Mouse (Mus musculus) cerebellum, adult 2 months (tissue): ENCODE data around the gene Zfp473. TPM values are rescaled to one million over a fixed set of nuclear protein-coding genes. Genes with fewer than 3 reads are reported as not detected.
"Not testable (repeated sequence)": the region's sequence is repeated elsewhere in the genome, so short reads cannot be mapped to it uniquely, and the experiment has no call there.

Experiments used
- DNase-seq, 2 experiments: peaks; one replicate each; pipeline ENCODE4 v3.0.0; 2021
- H3K27ac ChIP-seq: fragments of 200-500 bp; 2 replicates; pipeline ENCODE4 v1.5.1; 2012; ENCODE audit warnings: low read length, control low read depth, inconsistent platforms; ENCODE audit not compliant: insufficient read depth
- H3K27me3 ChIP-seq: fragments of 200-500 bp; 2 replicates; pipeline ENCODE4 v1.6.1; 2012; ENCODE audit warnings: inconsistent platforms, mild to moderate bottlenecking, low read length, moderate library complexity; ENCODE audit not compliant: control insufficient read depth, insufficient read depth
- H3K4me1 ChIP-seq: fragments of 200-500 bp; 2 replicates; pipeline ENCODE4 v1.6.1; 2011; ENCODE audit warnings: low read length; ENCODE audit not compliant: control insufficient read depth, insufficient read depth
- H3K4me3 ChIP-seq: fragments of 200-500 bp; replicated peaks from 2 replicates; pipeline ENCODE3; 2011; ENCODE audit warnings: mild to moderate bottlenecking, low read depth, low read length, control low read depth; ENCODE audit not compliant: insufficient read depth
- CTCF ChIP-seq: fragments of 200-500 bp; IDR thresholded peaks from 2 replicates; pipeline ENCODE4 v1.5.1; 2011; ENCODE audit warnings: low read depth, mild to moderate bottlenecking, control low read depth, low read length, moderate library complexity, borderline replicate concordance; ENCODE audit not compliant: insufficient read depth
- POLR2A ChIP-seq: fragments of 200-500 bp; IDR thresholded peaks from 2 replicates; pipeline ENCODE4 v1.6.1; 2011; ENCODE audit warnings: low read length, control low read depth, borderline replicate concordance; ENCODE audit not compliant: insufficient read depth
- WGBS: fragments of 180-500 bp; shearing (Covaris S2); methylation state at CpG from one replicate; pipeline ENCODE4 v1.1.7; 2018; 5-methylcytosine and 5-hydroxymethylcytosine counted together
- polyA plus RNA-seq: library from polyadenylated mRNA; depleted of rRNA; stranded (reverse); fragments of >200 nt; gene quantifications from 2 replicates; pipeline ENCODE4 v1.2.3, GENCODE M21; 2012; rRNA removed

The Zfp473 gene
- 0.71 and 0.79 TPM in 2 replicates for polyA plus RNA-seq

GRCm38 (mm10) chr7:44750950-44751349 is at the start of gene Zfp473:
Zfp473 (minus strand) TSS chr7:44751050.
- DNase-seq, H3K27ac ChIP-seq, H3K4me1 ChIP-seq, H3K4me3 ChIP-seq, H3K27me3 ChIP-seq: not testable (repeated sequence)
- 86% methylated on average over 1 of the region's 1 CpGs for WGBS

GRCm38 (mm10) chr7:44792781-44793180 is 41.9 kb upstream of the Zfp473 start:
- DNase-seq: no peak
- no peak overlapping the region for H3K27ac ChIP-seq
- TF ChIP-seq CTCF: no peak
- TF ChIP-seq POLR2A: no peak
- H3K27me3 ChIP-seq: no peaks in the 10 kb centered on the region
- H3K4me1 ChIP-seq: no peaks in the 10 kb centered on the region
- H3K4me3 ChIP-seq: no peak overlapping the region
- 74% methylated on average over 6 of the region's 6 CpGs for whole genome bisulfite sequencing

- no peak overlapping the region for H3K4me3 ChIP-seq
- no peak for TF ChIP-seq POLR2A
- TF ChIP-seq CTCF: no peak
- WGBS: 53% methylated on average over 4 of the region's 4 CpGs
Measured at GRCm38 (mm10) chr7:44790066-44790465, 39.2 kb upstream of the Zfp473 start.

GRCm38 (mm10) chr7:44789531-44789930 is 38.7 kb upstream of the Zfp473 start:
- 79% methylated on average over 3 of the region's 3 CpGs for WGBS
- Histone ChIP-seq H3K27ac (no peak overlapping the region), H3K4me1 (no peaks in the 10 kb centered on the region), H3K4me3 (no peak overlapping the region), H3K27me3 (no peaks in the 10 kb centered on the region)
- no peak for TF ChIP-seq CTCF
- TF ChIP-seq POLR2A: no peak
- DNase-seq: no peak

More at GRCm38 (mm10) chr7:44790066-44790465, 39.2 kb upstream of the Zfp473 start:
- no peak for DNase-seq
- Histone ChIP-seq H3K4me1 (no peaks in the 10 kb centered on the region), H3K27ac (no peak overlapping the region), H3K27me3 (no peaks in the 10 kb centered on the region)

GRCm38 (mm10) chr7:44780101-44780500 is 29.3 kb upstream of the Zfp473 start:
- no peaks in the 10 kb centered on the region for H3K4me1 ChIP-seq
- WGBS: 84% methylated on average over 8 of the region's 8 CpGs
- H3K4me3 ChIP-seq: no peak overlapping the region
- no peak overlapping the region for H3K27ac ChIP-seq
- no peak for DNase-seq
- no peaks in the 10 kb centered on the region for H3K27me3 ChIP-seq
- TF ChIP-seq CTCF (no peak), POLR2A (no peak)

DNA sequence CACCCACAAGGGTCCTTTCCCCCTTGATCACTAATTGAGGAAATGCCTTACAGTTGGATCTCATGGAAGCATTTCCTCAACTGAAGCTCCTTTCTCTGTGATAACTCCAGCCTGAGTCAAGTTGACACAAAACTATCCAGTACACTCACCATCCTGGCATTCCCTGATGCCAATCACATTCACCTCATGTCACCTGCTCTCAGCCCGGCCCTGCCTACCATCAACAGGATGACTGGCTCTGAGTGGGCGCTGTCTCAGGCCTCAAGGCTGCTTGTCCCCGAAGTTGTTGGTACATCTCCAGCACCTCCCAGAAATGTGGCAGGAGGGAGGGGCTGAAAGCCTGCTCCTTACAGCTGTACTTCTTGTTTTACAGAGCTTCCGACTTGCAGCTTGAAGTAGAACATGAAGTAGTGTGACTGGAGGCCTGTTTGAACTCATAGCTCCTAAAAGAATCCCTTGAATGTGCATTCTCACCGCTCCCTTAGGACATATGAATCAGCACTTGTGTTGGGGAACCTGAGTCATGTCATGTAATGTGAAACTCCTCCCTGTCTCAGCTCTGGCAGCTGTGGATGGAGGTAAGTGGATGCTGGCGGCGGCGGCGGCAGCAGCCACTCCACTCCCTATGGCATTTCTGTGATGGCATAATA is 26.1 kb upstream of the Zfp473 start:
- 92% methylated on average over 9 of the region's 9 CpGs for WGBS
- no peak for TF ChIP-seq CTCF
- TF ChIP-seq POLR2A: no peak

GRCm38 (mm10) chr7:44772591-44773204 is 21.8 kb upstream of the Zfp473 start:
- 89% methylated on average over 8 of the region's 8 CpGs for WGBS
- no peak overlapping the region for H3K27ac ChIP-seq
- no peak overlapping the region for H3K4me3 ChIP-seq
- no peak for DNase-seq
- TF ChIP-seq CTCF (no peak), POLR2A (no peak)
- H3K27me3 ChIP-seq: no peaks in the 10 kb centered on the region
- H3K4me1 ChIP-seq: no peaks in the 10 kb centered on the region

More for the DNA sequence above, 26.1 kb upstream of the Zfp473 start:
- Histone ChIP-seq H3K4me3 (no peak overlapping the region), H3K4me1 (no peaks in the 10 kb centered on the region), H3K27ac (no peak overlapping the region), H3K27me3 (no peaks in the 10 kb centered on the region)
- no peak for DNase-seq

- no peak overlapping the region for H3K27ac ChIP-seq
- 27% methylated on average over 6 of the region's 6 CpGs for WGBS
- no peak for DNase-seq
- H3K4me3 ChIP-seq: no peak overlapping the region
- no peaks in the 10 kb centered on the region for H3K27me3 ChIP-seq
- no peak for TF ChIP-seq CTCF
- TF ChIP-seq POLR2A: no peak
- H3K4me1 ChIP-seq: no peaks in the 10 kb centered on the region
Measured at GRCm38 (mm10) chr7:44770046-44770578, 19.3 kb upstream of the Zfp473 start.
